Mouse (Mus musculus): ENCODE data around the gene Zbtb34. TPM values are rescaled to one million over a fixed set of nuclear protein-coding genes. Genes with fewer than 3 reads are reported as not detected.
A peak's percentile ranks its signal among the peaks of the same experiment; 100 is the strongest.

Gene Zbtb34
- total RNA-seq, 2 experiments from 2014 or later = 17.4 to 18.7 TPM

DNA sequence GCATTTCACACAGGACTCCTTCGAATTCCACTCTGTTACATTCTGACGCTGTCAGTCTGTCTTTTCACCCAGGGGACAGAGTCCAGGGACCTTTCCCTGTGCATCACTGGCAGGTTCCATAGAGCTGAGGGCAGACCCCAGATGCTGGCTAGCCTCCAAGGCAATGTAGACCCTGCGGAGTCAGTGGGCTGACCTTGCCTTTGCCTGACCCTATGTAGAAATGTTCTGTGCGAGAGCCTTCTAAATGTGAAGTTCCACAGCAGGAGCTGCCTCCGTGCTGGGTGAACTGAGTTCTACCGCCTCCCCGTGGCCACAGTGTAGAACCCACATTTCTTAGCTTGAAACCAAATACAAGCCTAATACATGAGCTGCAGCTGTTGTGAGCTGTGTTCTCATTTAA, 28.9 kb downstream of the Zbtb34 start:
- DNase-seq (ENCODE audit: low spot score in 2 of 2) = peak; percentile 83 to 88

DNA sequence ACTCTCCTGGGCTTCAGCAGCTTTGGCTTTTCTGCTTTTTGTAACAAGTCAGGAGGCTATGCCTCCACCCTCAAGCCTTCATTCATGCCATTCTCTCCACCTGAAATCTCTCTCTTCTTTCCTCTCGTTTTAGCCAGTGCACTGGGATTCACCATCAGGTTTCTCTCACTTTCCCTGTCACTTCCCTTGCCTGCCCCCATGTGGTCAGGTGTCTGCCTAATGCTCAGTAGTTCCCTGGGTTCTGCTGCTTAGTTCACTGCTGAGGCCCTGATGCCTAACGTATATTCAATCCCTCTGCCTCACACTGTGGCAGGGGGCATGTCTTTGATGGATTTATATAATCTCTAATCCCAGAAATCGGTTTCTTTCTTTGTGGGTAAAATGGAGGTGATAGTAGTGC, 29.9 kb downstream of the Zbtb34 start:
- peak in 1 of 2 experiments; percentile 31 for DNase-seq (ENCODE audit: low spot score in 2 of 2)

DNA sequence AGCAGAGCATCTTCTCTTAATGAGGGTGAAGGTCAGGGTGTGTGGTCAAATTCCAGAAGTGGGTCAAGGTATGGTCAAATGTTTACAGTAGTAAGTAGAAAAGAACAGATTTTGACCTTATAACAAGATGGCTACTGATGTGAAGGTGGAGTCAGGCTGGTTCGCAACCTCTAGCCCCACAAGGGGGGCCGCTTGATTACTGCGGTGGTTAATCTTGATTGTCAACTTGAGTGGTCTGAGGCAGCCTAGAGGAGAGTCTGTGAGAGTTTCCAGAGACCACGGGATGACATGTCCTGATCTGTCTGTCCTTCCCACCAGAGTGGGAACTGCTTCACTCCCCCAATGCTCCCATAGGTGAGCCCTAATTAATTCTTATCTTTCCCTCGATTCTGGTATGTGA, 30.6 kb downstream of the Zbtb34 start:
- no peak for DNase-seq (ENCODE audit: low spot score in 2 of 2)

DNA sequence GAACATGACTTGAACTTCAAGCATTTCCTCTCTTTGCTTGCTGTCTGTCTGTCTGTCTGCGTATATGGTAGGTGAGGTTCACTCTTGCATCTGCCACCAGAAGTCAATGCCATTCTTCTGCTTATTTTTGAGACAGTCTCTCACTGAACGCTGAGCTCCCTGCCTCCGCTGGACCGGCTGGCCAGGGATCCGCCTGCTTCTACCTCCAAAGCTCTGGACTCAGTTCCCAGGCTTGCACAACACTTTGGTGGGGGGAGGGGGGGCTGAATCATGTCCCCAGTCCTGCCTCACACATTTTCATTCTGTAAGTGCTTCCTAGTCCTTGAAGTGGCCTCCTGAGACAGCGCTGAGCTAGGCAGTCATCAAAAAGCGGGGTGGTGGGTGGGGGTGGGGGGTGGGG, 32.0 kb downstream of the Zbtb34 start:
- DNase-seq (ENCODE audit: low spot score in 2 of 2) = no peak

DNA sequence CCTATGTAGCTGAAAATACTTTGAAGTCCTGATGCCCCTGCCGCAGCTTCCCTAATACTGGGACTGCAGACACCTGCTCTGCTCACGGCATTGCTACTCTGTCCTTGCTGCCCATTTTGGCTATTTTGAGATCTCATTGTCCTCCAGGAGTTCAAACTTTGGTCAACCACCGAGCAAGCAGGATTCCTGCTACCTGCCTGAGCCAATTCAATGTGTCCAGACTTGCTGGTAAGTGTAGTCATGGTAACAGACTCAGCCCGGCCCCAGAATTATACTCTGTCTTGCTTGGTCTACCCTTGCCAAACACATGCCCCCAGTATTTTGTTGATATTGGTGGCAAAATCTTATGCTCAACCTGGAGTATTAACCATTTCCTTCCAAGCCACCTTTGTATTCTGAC, 34.1 kb downstream of the Zbtb34 start:
- no peak for DNase-seq (ENCODE audit: low spot score in 2 of 2)

DNA sequence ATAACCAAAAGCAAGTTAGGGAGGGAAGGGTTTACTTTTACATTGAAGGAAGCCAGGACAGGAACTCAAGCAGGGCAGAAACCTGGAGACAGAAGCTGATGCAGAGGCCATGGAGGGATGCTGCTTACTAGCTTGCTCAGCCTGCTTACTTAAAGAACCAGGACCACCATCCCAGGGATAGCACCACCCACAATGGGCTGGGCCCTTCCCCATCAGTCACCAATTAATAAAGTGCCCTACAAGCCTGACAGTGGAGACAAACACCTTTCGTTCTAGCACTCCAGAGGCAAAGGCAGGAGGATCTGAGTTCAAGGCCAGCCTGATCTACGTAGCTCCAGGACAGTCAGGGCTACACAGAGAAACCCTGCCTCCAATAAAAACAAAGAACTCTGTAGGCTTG, 36.1 kb downstream of the Zbtb34 start:
- DNase-seq (ENCODE audit: low spot score in 2 of 2) = no peak

DNA sequence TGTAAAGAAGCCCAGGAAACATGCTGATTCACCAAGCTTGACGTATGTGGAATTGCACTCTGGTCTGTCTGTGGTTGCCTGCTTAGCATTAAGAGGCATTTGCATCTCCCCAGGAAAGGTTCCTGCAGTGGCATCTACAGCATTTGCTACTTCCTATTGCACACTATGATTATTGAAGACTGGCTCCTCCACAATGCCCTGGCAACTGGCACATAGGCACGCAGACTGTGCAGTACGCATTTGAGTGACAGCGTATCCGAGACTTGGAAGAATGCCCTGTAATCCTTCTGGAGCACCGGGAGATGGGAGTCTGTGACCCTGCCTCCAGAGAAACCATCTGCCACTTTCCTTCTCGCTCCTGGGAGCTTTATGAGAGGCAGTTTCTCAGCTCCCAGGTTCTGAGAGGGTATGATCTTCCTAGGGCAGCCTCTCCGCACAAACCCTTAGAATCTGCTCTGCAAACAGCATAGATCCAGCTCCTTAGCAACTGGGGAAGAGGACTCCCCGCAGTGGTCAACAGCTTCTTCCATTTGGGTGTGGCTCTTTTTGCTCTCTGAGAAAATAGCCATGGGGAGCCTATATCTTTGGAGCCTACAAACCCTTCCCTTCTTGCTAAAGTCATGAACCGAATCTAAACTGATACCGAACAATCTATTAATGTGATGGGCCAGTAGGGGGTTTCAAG, 37.0 kb downstream of the Zbtb34 start:
- DNase-seq (ENCODE audit: low spot score in 2 of 2) = peak; percentile 37 to 48

DNA sequence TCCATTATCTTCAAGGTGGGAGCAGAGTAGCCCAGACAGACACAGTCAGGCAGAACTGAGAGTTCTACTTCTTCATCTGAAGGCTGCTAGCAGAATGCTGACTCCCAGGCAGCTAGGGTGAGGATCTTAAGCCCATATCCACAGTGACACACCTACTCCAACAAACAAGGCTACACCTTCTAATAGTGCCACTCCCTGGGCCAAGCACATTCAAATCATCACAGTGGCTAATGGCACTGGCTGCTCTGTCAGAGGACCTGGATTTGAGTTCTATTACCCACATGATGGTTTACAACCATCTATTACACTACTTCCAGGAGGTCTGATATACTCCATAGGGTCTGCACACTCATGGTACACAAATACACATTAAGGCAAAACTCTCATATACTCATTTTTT, 38.1 kb downstream of the Zbtb34 start:
- no peak for DNase-seq (ENCODE audit: low spot score in 2 of 2)

DNA sequence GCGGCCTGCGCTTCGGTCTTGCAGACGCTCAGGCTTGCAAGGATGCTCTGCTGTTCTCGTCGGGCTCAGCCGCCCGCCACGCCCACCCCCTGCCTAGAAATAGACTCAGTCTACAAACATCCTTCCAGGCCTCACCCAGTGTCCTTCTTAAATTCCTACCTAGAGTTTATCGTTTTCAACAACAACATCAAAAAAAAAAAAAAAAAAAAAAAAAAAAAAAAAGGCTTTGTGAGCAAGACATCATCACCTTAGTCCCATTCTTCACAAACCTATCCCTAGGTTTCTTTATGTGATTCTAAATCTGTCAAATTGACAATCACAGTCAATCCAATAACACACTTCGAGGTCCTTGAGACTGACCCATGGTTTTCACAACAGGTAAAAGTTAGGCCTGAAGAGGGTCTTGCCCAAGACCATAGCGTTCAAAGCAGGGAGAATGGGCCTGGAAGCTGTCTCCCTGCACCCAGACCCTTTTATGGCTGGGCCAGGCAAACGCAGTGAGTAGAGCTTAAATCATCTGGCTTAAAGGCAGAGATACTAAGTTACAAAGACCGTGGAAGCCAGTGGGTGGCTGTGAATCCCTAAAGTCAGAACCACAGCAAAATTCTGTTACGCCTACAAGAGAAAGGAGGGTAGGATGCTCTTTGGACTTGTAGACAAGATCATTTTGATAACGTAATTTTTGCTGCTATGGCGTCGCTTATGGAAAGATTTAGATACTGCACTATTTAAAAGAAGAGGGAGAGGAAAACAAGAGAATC, 59.3 kb downstream of the Zbtb34 start:
- DNase-seq (ENCODE audit: low spot score in 2 of 2) = no peak

DNA sequence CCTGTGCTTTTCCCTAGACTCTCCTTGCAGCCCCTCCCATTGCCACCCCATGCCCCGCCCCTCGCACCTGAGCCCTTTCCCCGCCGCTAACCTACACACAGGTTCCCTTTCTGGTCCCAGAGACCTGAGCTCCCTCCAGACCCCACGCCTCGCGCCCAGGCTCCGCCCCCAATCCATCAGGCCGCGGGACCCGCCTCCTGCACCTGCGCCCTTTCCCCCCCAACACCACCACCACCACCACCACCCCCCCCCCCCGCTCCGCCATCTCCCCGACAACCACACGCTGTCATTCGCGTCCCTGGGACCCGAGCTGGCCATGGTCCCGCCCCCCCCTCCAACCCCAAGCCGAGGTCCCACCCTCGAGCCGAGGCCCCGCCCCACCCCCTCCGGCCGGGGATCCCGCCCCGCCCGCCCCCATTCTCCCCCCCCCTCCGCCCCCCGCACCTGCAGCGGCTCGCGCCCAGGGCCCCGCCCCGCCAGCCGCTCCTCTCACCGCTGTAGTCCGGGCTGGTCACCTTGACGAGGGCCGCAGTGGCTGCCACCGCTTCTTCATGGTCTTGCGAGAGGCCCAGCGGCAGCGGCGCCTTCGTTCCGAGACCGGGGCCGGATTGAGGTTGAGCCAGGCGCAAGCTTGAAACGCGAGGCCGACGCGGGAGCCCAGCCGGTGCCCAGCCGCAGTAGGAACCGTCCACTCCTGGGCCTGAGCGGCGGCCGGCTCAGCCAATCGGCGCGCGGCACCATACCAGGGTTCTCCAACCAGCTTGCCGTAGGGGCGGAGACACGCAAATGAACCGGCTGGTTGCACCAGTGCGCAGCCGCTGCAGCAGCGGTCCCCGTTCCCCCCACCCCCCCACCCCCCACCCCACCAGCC, 60.1 kb downstream of the Zbtb34 start, which contains the start of gene Ralgps1:
TSS of gene Ralgps1 (minus strand) at position 710 of the 871 bp plus-strand sequence.
- DNase-seq (ENCODE audit: low spot score in 2 of 2) = peak; percentile 96 to 98

DNA sequence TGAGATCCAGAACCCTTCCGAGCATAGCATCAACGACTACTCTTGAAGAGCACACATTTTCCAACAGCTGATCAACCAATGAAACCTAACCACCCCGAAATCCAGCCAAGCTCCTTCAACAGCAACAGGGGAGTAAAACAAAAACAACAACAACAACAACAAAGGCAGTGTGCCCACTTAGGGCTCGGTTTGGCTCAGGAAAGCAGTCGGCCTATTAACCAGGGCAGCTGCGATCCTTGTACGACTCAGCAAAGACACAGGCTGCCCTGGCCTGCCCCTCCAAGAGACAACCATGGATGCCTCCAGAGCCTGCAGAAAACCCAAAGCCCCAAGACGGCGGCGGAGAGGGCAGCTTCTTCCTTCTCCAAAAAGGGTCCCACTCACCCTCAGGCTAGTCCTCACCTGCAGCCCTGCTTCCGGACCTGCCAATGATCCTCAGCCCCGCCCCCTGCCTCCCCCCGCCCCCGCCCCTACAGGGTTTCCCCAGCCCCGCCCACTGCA, 60.8 kb downstream of the Zbtb34 start:
- peak in 1 of 2 experiments; percentile 53 for DNase-seq (ENCODE audit: low spot score in 2 of 2)

DNA sequence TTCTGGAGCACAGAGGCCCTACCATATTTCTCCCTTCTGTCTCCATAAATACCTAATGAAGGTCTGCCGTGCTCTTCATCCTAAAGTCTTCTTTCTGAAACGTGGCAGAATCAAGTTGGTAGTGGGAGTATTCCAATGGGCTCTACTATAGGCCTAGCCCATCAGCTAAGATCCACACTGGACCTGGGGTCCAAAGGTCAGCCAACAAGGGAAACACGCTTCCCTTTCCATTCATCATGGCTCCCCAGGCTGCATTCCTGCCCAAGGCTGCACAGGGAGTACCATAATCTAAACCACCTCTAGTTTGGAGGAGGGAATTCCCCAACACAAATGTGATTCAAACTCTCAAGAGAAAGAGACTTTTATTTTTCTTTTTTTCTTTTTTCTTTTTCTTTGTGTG, 61.7 kb downstream of the Zbtb34 start:
- DNase-seq (ENCODE audit: low spot score in 2 of 2) = no peak

DNA sequence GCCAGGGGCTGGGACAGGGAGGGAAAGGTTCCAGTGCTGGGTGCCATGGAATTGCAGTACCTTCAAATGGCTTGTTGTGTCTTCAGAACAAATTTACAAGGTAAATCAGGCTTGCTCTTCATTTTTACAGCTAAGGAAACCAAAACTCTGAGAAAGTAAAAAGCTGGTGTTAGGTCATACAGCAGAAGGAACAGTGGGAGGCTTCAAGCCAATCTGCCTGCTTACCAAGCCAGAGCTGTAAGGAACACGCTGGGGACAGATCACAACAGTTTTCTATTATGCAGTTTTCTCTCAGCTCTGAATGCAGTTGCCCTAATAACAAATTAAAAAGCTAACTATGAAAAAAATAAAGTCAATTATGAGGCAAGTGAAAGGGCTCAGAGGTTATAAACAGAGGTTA, 62.6 kb downstream of the Zbtb34 start:
- DNase-seq (ENCODE audit: low spot score in 2 of 2) = no peak

DNA sequence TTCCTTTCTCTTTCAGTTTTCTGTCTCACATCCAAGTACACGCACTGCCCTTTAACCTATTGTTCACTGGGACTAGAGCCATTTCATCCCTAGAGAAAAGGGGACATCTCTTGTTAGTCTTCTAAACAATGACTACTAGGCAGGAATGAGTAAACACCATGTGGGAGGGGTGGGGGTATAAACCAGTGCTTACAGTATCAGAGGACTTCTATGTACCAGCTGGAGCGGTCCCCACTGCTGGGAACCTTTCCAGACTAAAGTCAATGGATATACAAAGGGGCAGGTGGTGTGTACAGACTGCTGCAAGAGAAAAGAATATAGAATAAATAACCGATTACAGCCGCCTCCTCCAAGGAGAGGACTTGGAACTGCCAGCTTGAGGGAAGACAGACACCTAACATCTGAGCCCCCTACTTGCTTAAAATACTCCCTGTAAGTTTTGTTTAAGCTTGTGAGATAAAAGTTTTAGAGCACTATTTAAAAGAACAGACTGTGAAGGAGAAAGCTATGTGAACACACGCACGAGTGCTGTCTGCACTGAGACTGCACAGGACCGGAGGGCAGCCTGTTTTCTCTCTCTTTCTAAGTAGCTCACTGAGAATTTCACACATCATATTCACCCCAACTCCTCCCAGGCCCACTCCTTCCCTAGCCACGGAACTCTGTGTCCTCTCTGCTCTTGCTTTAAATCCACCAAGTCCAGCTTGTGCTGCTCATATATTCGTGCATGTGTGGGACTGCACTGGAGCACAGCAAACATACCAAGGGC, 65.2 kb downstream of the Zbtb34 start:
- no peak for DNase-seq (ENCODE audit: low spot score in 2 of 2)

DNA sequence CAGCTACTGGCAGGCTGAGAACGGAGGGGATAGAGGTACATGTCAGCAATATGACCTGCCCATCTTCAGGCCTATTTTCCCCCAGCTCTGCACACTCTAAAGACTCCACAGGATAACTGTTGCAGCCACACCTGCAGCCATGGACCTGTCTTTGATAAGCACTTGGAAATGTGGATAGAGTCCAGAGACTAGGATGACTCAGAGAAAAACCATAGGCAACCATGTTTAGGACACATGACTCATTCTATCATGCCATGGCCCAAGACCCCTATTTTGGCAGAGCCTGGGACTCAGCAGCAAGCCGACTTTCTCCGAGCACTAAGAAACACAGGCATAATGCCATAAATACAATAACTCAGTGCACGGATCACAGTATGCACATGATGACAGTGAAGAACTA, 66.5 kb downstream of the Zbtb34 start:
- no peak for DNase-seq (ENCODE audit: low spot score in 2 of 2)

DNA sequence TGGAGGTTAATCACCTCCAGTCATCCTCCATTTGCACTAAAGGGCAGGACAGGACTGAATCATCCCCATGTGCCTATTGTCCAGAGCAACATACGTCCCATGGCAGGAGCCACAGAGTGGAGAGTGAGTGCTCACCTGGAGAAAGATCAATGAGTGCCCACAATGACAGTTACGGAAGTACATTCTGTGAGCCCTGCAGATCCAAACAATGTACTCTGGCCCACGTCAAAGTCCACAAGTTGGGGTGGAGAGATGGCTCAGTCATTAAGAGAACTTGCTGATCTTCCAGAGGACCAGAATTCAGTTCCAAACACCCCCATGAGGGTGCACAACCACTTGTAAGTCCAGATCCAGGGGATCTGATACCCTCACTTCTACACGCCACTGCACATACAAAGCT, 67.2 kb downstream of the Zbtb34 start:
- no peak for DNase-seq (ENCODE audit: low spot score in 2 of 2)

DNA sequence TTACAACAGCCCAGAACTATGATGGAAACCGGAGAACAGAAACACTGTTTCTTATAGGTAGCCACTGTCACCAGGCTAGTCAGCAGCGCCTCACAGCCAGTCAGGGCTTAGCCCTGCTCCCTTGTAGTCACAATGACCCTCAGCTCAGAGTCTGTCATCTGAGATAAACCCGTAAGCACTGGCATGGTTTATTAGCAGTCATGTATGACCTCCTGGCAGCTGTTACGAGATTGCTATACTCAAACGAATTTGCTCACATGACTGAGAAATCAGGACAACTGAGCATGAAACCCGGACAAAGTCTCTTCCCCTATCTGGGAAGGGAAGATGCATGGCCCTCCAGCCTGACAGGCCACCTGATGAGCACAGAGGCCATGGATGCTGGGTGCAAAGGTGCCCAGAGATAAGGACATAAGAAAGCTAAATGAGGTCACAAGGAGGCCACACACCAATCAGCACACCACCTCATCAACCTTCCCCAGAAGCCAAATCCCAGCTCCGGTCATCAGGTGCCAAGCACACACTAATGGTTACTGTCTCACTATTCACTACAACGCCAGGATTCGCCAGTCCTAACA, 69.9 kb downstream of the Zbtb34 start:
- no peak for DNase-seq (ENCODE audit: low spot score in 2 of 2)

DNA sequence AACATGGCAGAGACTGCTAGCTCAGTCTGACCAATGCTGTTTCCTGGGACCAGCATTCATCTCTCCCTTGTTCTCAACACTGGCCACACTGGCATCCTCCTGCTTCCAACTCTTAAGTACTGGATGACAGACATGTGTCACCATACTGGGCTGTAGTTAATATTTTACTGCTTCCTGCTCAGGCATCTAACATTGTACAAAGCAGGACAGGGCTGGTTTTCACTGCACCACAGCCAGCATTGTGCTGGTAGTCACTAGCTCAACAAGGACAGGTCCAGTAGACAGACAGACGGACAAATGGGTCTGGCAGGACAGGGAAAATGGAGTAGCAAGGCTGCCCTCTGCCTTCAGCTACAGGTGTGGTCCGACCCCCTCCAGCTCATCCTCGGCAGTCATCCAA, 70.6 kb downstream of the Zbtb34 start:
- DNase-seq (ENCODE audit: low spot score in 2 of 2) = no peak

DNA sequence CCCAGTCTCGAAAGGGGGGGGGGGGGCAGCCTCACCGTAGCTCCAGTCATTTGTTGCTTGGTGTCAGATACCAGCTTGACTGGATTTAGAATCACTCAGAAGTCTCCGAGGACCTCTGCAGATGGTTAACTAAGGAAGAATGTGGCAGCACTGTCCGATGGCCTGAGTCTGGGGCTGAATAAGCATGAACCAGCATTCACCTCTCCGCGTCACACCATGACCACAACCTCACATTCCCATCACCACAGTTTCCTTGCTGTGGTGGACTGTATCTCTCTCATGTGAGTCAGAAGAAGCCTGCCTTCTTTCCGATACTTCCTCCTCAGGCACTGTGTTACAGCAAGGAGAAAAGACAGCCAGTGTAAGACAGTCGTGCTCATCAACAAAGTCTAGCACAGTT, 71.9 kb downstream of the Zbtb34 start:
- no peak for DNase-seq (ENCODE audit: low spot score in 2 of 2)

DNA sequence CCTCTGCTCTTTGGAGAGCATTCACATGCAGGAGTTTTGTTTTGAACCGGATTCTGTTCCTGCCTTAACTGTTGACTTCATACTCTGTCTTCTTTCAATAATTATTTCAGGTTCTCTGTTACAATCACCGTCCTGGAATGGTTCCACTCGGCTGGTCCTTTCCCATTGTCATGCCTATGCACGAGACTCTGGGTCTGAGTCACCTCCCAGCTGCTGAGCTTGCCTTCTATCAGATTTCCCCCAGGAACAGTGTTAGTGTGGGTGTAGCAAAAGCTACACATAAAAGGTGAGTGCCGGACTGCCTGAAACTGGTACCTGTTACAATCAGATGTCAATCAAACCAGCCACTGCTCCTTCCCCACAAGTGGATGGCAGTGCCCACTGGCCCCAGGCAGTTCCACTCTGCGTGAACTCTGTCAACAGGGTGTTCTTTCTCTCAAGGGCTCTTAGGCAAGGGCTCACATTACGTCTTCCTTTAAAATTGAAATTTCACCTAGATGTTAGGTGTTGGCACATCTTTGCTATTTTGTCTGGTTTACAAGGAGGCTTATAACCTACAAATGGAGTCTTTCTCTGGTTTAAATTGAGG, 73.8 kb downstream of the Zbtb34 start:
- no peak for DNase-seq (ENCODE audit: low spot score in 2 of 2)
